ENCODE assay signal across 10 mouse cellular contexts in genomic region chr11:72477653-72478052, GRCm38 (mm10). TPM values are rescaled to one million over a fixed set of nuclear protein-coding genes. Genes with fewer than 3 reads are reported as not detected.
DNase-seq lines count a peak whose midpoint lies in the region; ATAC-seq and TF ChIP-seq lines count a peak whose summit lies in the region.
"Had no signal": no experiment of that assay in that cellular context is flagged by ENCODE, and none has a peak within 500 bp of the region (broad histone marks: within the 10 kb centered on the region; RNA-seq: fewer than 3 reads in every experiment).

No protein-coding gene starts in this region.

- TF ChIP-seq CTCF in heart, postnatal 0 days (IDR thresholded peaks at IDR 0.05; ENCODE audit: low read depth): no peak
- no peak for TF ChIP-seq CTCF in stomach, postnatal 0 days (IDR thresholded peaks at IDR 0.05; ENCODE audit: low read depth)

- H3K9me3 ChIP-seq in heart, postnatal 0 days (replicated peaks; ENCODE audit: control insufficient read depth, low read length): no peaks in the 10 kb centered on the region
- no peaks in the 10 kb centered on the region for H3K9me3 ChIP-seq in midbrain, embryonic 10.5 days (replicated peaks)
- H3K9me3 ChIP-seq in midbrain, embryonic 14.5 days (ENCODE audit: control insufficient read depth, low read length): no peaks in the 10 kb centered on the region
- H3K9me3 ChIP-seq in hindbrain, embryonic 16.5 days (ENCODE audit: control insufficient read depth, low read length): no peaks in the 10 kb centered on the region
- no peaks in the 10 kb centered on the region for H3K9me3 ChIP-seq in stomach, postnatal 0 days (ENCODE audit: control insufficient read depth, low read length)
- H3K9me3 ChIP-seq: forebrain, embryonic 15.5 days had no signal

- no peak for TF ChIP-seq EP300 in heart, postnatal 0 days (IDR thresholded peaks at IDR 0.05; ENCODE audit: low read depth)
- no peak for TF ChIP-seq EP300 in stomach, postnatal 0 days (optimal IDR thresholded peaks at IDR 0.05)

- no peak for ATAC-seq in heart, postnatal 0 days (ENCODE audit: insufficient read depth, low read depth)
- ATAC-seq in midbrain, embryonic 14.5 days (ENCODE audit: low FRiP score, low TSS enrichment): no peak
- no peak for ATAC-seq in hindbrain, embryonic 16.5 days
- ATAC-seq in stomach, postnatal 0 days (ENCODE audit: low FRiP score, low TSS enrichment): no peak
- ATAC-seq in granulocyte monocyte progenitor cell, adult 5-6 weeks (replicated peaks; ENCODE audit: poor library complexity, severe bottlenecking): no peak
- ATAC-seq: forebrain, embryonic 15.5 days had no signal

- peak overlapping the region; percentile 79 for H3K27ac ChIP-seq in heart, postnatal 0 days (ENCODE audit: low read depth)
- 0 out of 2 replicates have a peak overlapping the region, but pooled peaks have one; percentile 9 for H3K27ac ChIP-seq in midbrain, embryonic 10.5 days (replicated peaks)
- H3K27ac ChIP-seq in midbrain, embryonic 14.5 days (replicated peaks; ENCODE audit: low read depth, low read length): no peak overlapping the region
- H3K27ac ChIP-seq in hindbrain, embryonic 16.5 days (ENCODE audit: low read depth, low read length): no peak overlapping the region
- H3K27ac ChIP-seq in stomach, postnatal 0 days (replicated peaks): peak overlapping the region; percentile 61; the same call in 1 of the 2 replicates
- H3K27ac ChIP-seq: forebrain, embryonic 15.5 days had no signal

- H3K27me3 ChIP-seq in heart, postnatal 0 days (ENCODE audit: control insufficient read depth, insufficient read depth, low read length): no peaks in the 10 kb centered on the region
- no peaks in the 10 kb centered on the region for H3K27me3 ChIP-seq in midbrain, embryonic 10.5 days (ENCODE audit: low read depth, poor library complexity, severe bottlenecking)
- H3K27me3 ChIP-seq in midbrain, embryonic 14.5 days (ENCODE audit: control insufficient read depth, insufficient read depth, low read length): no peaks in the 10 kb centered on the region
- H3K27me3 ChIP-seq in hindbrain, embryonic 16.5 days (replicated peaks; ENCODE audit: control insufficient read depth, insufficient read depth, low read length): no peaks in the 10 kb centered on the region
- H3K27me3 ChIP-seq in stomach, postnatal 0 days (ENCODE audit: control insufficient read depth, insufficient read depth, low read length): no peaks in the 10 kb centered on the region
- H3K27me3 ChIP-seq: forebrain, embryonic 15.5 days had no signal

- 83% methylated on average over 1 of the region's 1 CpGs for WGBS in heart, postnatal 0 days
- 91% methylated on average over 1 of the region's 1 CpGs for WGBS in midbrain, embryonic 10.5 days
- WGBS in midbrain, embryonic 14.5 days: 90% methylated on average over 1 of the region's 1 CpGs
- WGBS in hindbrain, embryonic 16.5 days: 77% methylated on average over 1 of the region's 1 CpGs
- 74% methylated on average over 1 of the region's 1 CpGs for WGBS in stomach, postnatal 0 days

- no peak for DNase-seq in heart, postnatal 0 days (ENCODE audit: low spot score)
- no peak for DNase-seq in heart, adult 18-20 months
- no peak for DNase-seq in midbrain, embryonic 10.5 days (ENCODE audit: low spot score)
- DNase-seq in midbrain, embryonic 14.5 days: no peak
- no peak for DNase-seq in stomach, postnatal 0 days (ENCODE audit: low spot score)

- H3K4me1 ChIP-seq in heart, postnatal 0 days (ENCODE audit: control insufficient read depth, insufficient read depth): peaks cover 15% of the 10 kb centered on the region
- H3K4me1 ChIP-seq in midbrain, embryonic 10.5 days: peaks cover 42% of the 10 kb centered on the region
- peaks cover 9% of the 10 kb centered on the region; the same call in 1 of the 2 replicates for H3K4me1 ChIP-seq in midbrain, embryonic 14.5 days (ENCODE audit: control insufficient read depth, insufficient read depth, low read length)
- peaks cover 7% of the 10 kb centered on the region for H3K4me1 ChIP-seq in hindbrain, embryonic 16.5 days (ENCODE audit: control insufficient read depth, insufficient read depth, low read depth, low read length)
- peaks cover 2% of the 10 kb centered on the region; the same call in 1 of the 2 replicates for H3K4me1 ChIP-seq in stomach, postnatal 0 days (replicated peaks; ENCODE audit: control insufficient read depth, insufficient read depth)
- H3K4me1 ChIP-seq: forebrain, embryonic 15.5 days had no signal

- H3K4me3 ChIP-seq in heart, postnatal 0 days (ENCODE audit: low read depth, low read length): no peak overlapping the region
- no peak overlapping the region for H3K4me3 ChIP-seq in midbrain, embryonic 10.5 days
- no peak overlapping the region for H3K4me3 ChIP-seq in midbrain, embryonic 14.5 days (replicated peaks; ENCODE audit: low read depth, low read length)
- H3K4me3 ChIP-seq in hindbrain, embryonic 16.5 days (ENCODE audit: low read length): no peak overlapping the region
- H3K4me3 ChIP-seq in stomach, postnatal 0 days (ENCODE audit: low read depth, low read length): no peak overlapping the region
- H3K4me3 ChIP-seq: forebrain, embryonic 15.5 days had no signal

- H3K4me2 ChIP-seq in heart, postnatal 0 days (ENCODE audit: low read depth, low read length): no peak overlapping the region
- H3K4me2 ChIP-seq in midbrain, embryonic 14.5 days (ENCODE audit: low read length): no peak overlapping the region
- no peak overlapping the region for H3K4me2 ChIP-seq in hindbrain, embryonic 16.5 days (ENCODE audit: low read length)
- no peak overlapping the region for H3K4me2 ChIP-seq in stomach, postnatal 0 days (replicated peaks; ENCODE audit: low read depth)
- H3K4me2 ChIP-seq: forebrain, embryonic 15.5 days had no signal

- no peak overlapping the region for H3K9ac ChIP-seq in heart, postnatal 0 days (replicated peaks; ENCODE audit: low read depth, low read length)
- no peak overlapping the region for H3K9ac ChIP-seq in midbrain, embryonic 14.5 days (replicated peaks; ENCODE audit: low read length)
- H3K9ac ChIP-seq in hindbrain, embryonic 16.5 days (ENCODE audit: low read depth, low read length): 0 out of 2 replicates have a peak overlapping the region, but pooled peaks have one; percentile 5
- H3K9ac ChIP-seq in stomach, postnatal 0 days (ENCODE audit: low read length): no peak overlapping the region
- H3K9ac ChIP-seq: forebrain, embryonic 15.5 days had no signal

- H3K36me3 ChIP-seq in heart, postnatal 0 days (replicated peaks; ENCODE audit: control insufficient read depth, insufficient read depth, low read length): no peaks in the 10 kb centered on the region
- H3K36me3 ChIP-seq in midbrain, embryonic 10.5 days: no peaks in the 10 kb centered on the region
- H3K36me3 ChIP-seq in midbrain, embryonic 14.5 days (ENCODE audit: control insufficient read depth, insufficient read depth, low read length): no peaks in the 10 kb centered on the region; the same call in 1 of the 2 replicates
- H3K36me3 ChIP-seq in hindbrain, embryonic 16.5 days (ENCODE audit: control insufficient read depth, insufficient read depth, low read length): 0 out of 2 replicates have a peak, but pooled peaks cover 6% of the 10 kb centered on the region
- no peaks in the 10 kb centered on the region for H3K36me3 ChIP-seq in stomach, postnatal 0 days (ENCODE audit: control insufficient read depth, insufficient read depth, low read length)
- H3K36me3 ChIP-seq: forebrain, embryonic 15.5 days had no signal

RNA-seq across cellular contexts. Expression of gene Spns2, which starts 12.1 kb away (rescaled TPM):
- total RNA-seq in heart, postnatal 0 days (2014; rRNA removed; ENCODE audit: low replicate concordance): 31.8 and 44.2 TPM in 2 replicates
- 2.4 and 2.9 TPM in 2 replicates for polyA plus RNA-seq in heart, postnatal 0 days (2015; fragmentation: Nextera tagmentation; extraction: Ambion mirVana)
- 1 to 10 TPM; 6.3 to 9.0 TPM for total RNA-seq in heart, adult 18-20 months (2021)
- 2.1 and 2.9 TPM in 2 replicates for polyA plus RNA-seq in midbrain, embryonic 10.5 days (2016; fragmentation: Nextera tagmentation; extraction: Ambion mirVana)
- 12.6 TPM in 2 replicates for polyA plus RNA-seq in midbrain, embryonic 14.5 days (2014; fragmentation: Nextera tagmentation; extraction: Ambion mirVana)
- 6.0 and 8.2 TPM in 2 replicates for polyA plus RNA-seq in hindbrain, embryonic 16.5 days (2015; fragmentation: Nextera tagmentation; extraction: Ambion mirVana)
- 23.6 and 29.6 TPM in 2 replicates for polyA plus RNA-seq in stomach, postnatal 0 days (2015; fragmentation: Nextera tagmentation; extraction: Ambion mirVana)
- total RNA-seq in granulocyte monocyte progenitor cell, adult 5-6 weeks (2014; fragmentation: Nextera tagmentation): 27.1 and 41.2 TPM in 2 replicates
- 5.6 TPM in 2 replicates for total RNA-seq in granulocyte monocyte progenitor cell, adult 5-6 weeks (2017)

RNA-seq across cellular contexts. Expression of gene Mybbp1a, which starts 36.5 kb away (rescaled TPM):
- total RNA-seq in heart, postnatal 0 days (2014; rRNA removed; ENCODE audit: low replicate concordance): 20.5 and 20.9 TPM in 2 replicates
- polyA plus RNA-seq in heart, postnatal 0 days (2015; fragmentation: Nextera tagmentation; extraction: Ambion mirVana): 41.3 and 42.1 TPM in 2 replicates
- 10 to 100 TPM; 43.1 to 47.5 TPM for total RNA-seq in heart, adult 18-20 months (2021)
- 192 and 236 TPM in 2 replicates for polyA plus RNA-seq in midbrain, embryonic 10.5 days (2016; fragmentation: Nextera tagmentation; extraction: Ambion mirVana)
- polyA plus RNA-seq in midbrain, embryonic 14.5 days (2014; fragmentation: Nextera tagmentation; extraction: Ambion mirVana): 52.0 and 66.0 TPM in 2 replicates
- polyA plus RNA-seq in hindbrain, embryonic 16.5 days (2015; fragmentation: Nextera tagmentation; extraction: Ambion mirVana): 54.2 and 63.0 TPM in 2 replicates
- polyA plus RNA-seq in stomach, postnatal 0 days (2015; fragmentation: Nextera tagmentation; extraction: Ambion mirVana): 52.2 and 57.6 TPM in 2 replicates
- total RNA-seq in granulocyte monocyte progenitor cell, adult 5-6 weeks (2014; fragmentation: Nextera tagmentation): 172 and 173 TPM in 2 replicates
- total RNA-seq in granulocyte monocyte progenitor cell, adult 5-6 weeks (2017): 132 and 239 TPM in 2 replicates

RNA-seq across cellular contexts. Expression of gene Ggt6, which starts 42.3 kb away (rescaled TPM):
- total RNA-seq in heart, postnatal 0 days (2014; rRNA removed; ENCODE audit: low replicate concordance): 5.3 TPM in 1 of 2 replicates, not detected in the other
- polyA plus RNA-seq in heart, postnatal 0 days (2015; fragmentation: Nextera tagmentation; extraction: Ambion mirVana): 0.05 TPM in 1 of 2 replicates, not detected in the other
- not detected for total RNA-seq in heart, adult 18-20 months (2021)
- polyA plus RNA-seq in midbrain, embryonic 10.5 days (2016; fragmentation: Nextera tagmentation; extraction: Ambion mirVana): not detected in 2 replicates
- not detected in 2 replicates for polyA plus RNA-seq in midbrain, embryonic 14.5 days (2014; fragmentation: Nextera tagmentation; extraction: Ambion mirVana)
- not detected in 2 replicates for polyA plus RNA-seq in hindbrain, embryonic 16.5 days (2015; fragmentation: Nextera tagmentation; extraction: Ambion mirVana)
- 12.9 and 13.0 TPM in 2 replicates for polyA plus RNA-seq in stomach, postnatal 0 days (2015; fragmentation: Nextera tagmentation; extraction: Ambion mirVana)
- not detected in 2 replicates for total RNA-seq in granulocyte monocyte progenitor cell, adult 5-6 weeks (2014; fragmentation: Nextera tagmentation)
- total RNA-seq in granulocyte monocyte progenitor cell, adult 5-6 weeks (2017): not detected in 2 replicates
- total RNA-seq: left cerebral cortex, postnatal 10 days had no signal
- polyA plus RNA-seq: forebrain, embryonic 15.5 days; neural tube, embryonic 14.5 days had no signal

Comparison
In these comparisons a context has a peak if more than half of its experiments do, and no peak if none do; other contexts are left out.
1. H3K27ac ChIP-seq: peak in heart, postnatal 0 days (single experiment), midbrain, embryonic 10.5 days (single experiment) and stomach, postnatal 0 days (single experiment); none in midbrain, embryonic 14.5 days (single experiment) and hindbrain, embryonic 16.5 days (single experiment).
2. RNA of gene Ggt6, which starts 42.3 kb away (polyA plus RNA-seq): 12.9 to 13.0 TPM in stomach, postnatal 0 days; 0.05 TPM in heart, postnatal 0 days, not detected in midbrain, embryonic 10.5 days, not detected in midbrain, embryonic 14.5 days and not detected in hindbrain, embryonic 16.5 days; every median in the first group is over 10 times any median in the second.